Mouse (Mus musculus): Measurements from ENCODE around the gene Cyp3a41b. TPM values are rescaled to one million over a fixed set of nuclear protein-coding genes. Genes with fewer than 3 reads are reported as not detected.

Gene Cyp3a41b
- not detected in 2 replicates for polyA plus RNA-seq (2015; fragmentation: Nextera tagmentation; extraction: Ambion mirVana)

DNA sequence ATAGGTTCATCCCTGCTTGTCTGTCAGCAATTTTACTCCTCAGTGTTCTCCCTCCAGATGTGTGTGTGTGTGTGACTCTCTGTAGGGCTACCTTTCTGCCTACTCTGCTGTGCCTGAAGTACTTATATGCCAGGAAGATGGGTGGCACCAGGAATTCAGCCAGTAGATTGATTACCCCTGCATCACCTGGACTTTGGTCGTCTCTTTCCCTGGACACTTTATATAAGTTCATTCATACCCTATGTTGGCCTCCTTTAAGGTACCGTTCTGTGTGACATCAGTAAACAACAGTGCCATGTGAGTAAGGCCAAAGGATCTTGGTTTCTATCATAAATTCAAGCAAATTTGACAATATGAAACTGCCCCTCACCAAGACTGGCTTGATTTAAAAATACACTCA lies at the start of gene Cyp3a41b:
Gene Cyp3a41b (minus strand): TSS at position 101 of the 400 bp plus-strand sequence.

Other genes with a start within 250 kb of the Cyp3a41b start
- gene Cyp3a57, start 239.5 kb downstream of the Cyp3a41b start, polyA plus RNA-seq (2015; fragmentation: Nextera tagmentation; extraction: Ambion mirVana), result 1.4 and 1.5 TPM in 2 replicates
- 0.07 TPM in 1 of 2 replicates, not detected in the other for gene Cyp3a16, start 115.0 kb downstream of the Cyp3a41b start, polyA plus RNA-seq (2015; fragmentation: Nextera tagmentation; extraction: Ambion mirVana)
- 0.10 and 0.30 TPM in 2 replicates for gene Cyp3a41a, start 135.4 kb upstream of the Cyp3a41b start, polyA plus RNA-seq (2015; fragmentation: Nextera tagmentation; extraction: Ambion mirVana)
- 0.19 TPM in 1 of 2 replicates, not detected in the other for gene Cyp3a44, start 221.1 kb upstream of the Cyp3a41b start, polyA plus RNA-seq (2015; fragmentation: Nextera tagmentation; extraction: Ambion mirVana)